Mouse (Mus musculus): ENCODE measurements at regions not wholly inside any gene's neighbourhood (a gene's known extent, or its start where the extent isn't known, plus 50 kb on each side); places are given as distances from the start of the nearest gene placed in this dataset.
"Not testable (repeated sequence)": the region's sequence is repeated elsewhere in the genome, so short reads cannot be mapped to it uniquely, and the experiment has no call there.

GRCm38 (mm10) chr2:63706643-63707042, 391.2 kb downstream of the Fign start:
- H3K4me3 ChIP-seq (ENCODE audit: control insufficient read depth, low read depth, low read length) = no peak overlapping the region
- peaks cover 2% of the 10 kb centered on the region; the same call in 1 of the 2 replicates for H3K4me1 ChIP-seq (ENCODE audit: control insufficient read depth, insufficient read depth, low read length)
- TF ChIP-seq CTCF (IDR thresholded peaks at IDR 0.05; ENCODE audit: control insufficient read depth, insufficient read depth, insufficient replicate concordance, low read depth, low read length) (no peak), POLR2A (IDR thresholded peaks at IDR 0.05; ENCODE audit: control insufficient read depth, low read depth, low read length) (no peak)
- no peaks in the 10 kb centered on the region for H3K36me3 ChIP-seq (ENCODE audit: control insufficient read depth, insufficient read depth, low read length)
- H3K27me3 ChIP-seq (ENCODE audit: control insufficient read depth, insufficient read depth, low read length) = no peaks in the 10 kb centered on the region
- no peak overlapping the region for H3K27ac ChIP-seq (ENCODE audit: control insufficient read depth, insufficient read depth, low read depth, low read length)

GRCm38 (mm10) chr2:63706183-63706582, 391.7 kb downstream of the Fign start:
- no peaks in the 10 kb centered on the region for H3K27me3 ChIP-seq (ENCODE audit: control insufficient read depth, insufficient read depth, low read length)
- peaks cover 2% of the 10 kb centered on the region; the same call in 1 of the 2 replicates for H3K4me1 ChIP-seq (ENCODE audit: control insufficient read depth, insufficient read depth, low read length)
- H3K27ac ChIP-seq (ENCODE audit: control insufficient read depth, insufficient read depth, low read depth, low read length) = no peak overlapping the region
- H3K4me3 ChIP-seq (ENCODE audit: control insufficient read depth, low read depth, low read length) = no peak overlapping the region
- TF ChIP-seq CTCF (IDR thresholded peaks at IDR 0.05; ENCODE audit: control insufficient read depth, insufficient read depth, insufficient replicate concordance, low read depth, low read length) (no peak), POLR2A (IDR thresholded peaks at IDR 0.05; ENCODE audit: control insufficient read depth, low read depth, low read length) (no peak)
- no peaks in the 10 kb centered on the region for H3K36me3 ChIP-seq (ENCODE audit: control insufficient read depth, insufficient read depth, low read length)

- Histone ChIP-seq H3K27ac (ENCODE audit: control insufficient read depth, insufficient read depth, low read depth, low read length) (no peak overlapping the region), H3K4me3 (ENCODE audit: control insufficient read depth, low read depth, low read length) (peak overlapping the region; percentile 14; the same call in 1 of the 2 replicates), H3K4me1 (ENCODE audit: control insufficient read depth, insufficient read depth, low read length) (peaks cover 2% of the 10 kb centered on the region; the same call in 1 of the 2 replicates), H3K27me3 (ENCODE audit: control insufficient read depth, insufficient read depth, low read length) (no peaks in the 10 kb centered on the region), H3K36me3 (ENCODE audit: control insufficient read depth, insufficient read depth, low read length) (no peaks in the 10 kb centered on the region)
- TF ChIP-seq POLR2A (IDR thresholded peaks at IDR 0.05; ENCODE audit: control insufficient read depth, low read depth, low read length) (no peak), CTCF (IDR thresholded peaks at IDR 0.05; ENCODE audit: control insufficient read depth, insufficient read depth, insufficient replicate concordance, low read depth, low read length) (no peak)
Observed at GRCm38 (mm10) chr2:63702333-63703096, 395.3 kb downstream of the Fign start.

- Histone ChIP-seq H3K4me3 (ENCODE audit: control insufficient read depth, low read depth, low read length) (no peak overlapping the region), H3K27me3 (ENCODE audit: control insufficient read depth, insufficient read depth, low read length) (no peaks in the 10 kb centered on the region), H3K27ac (ENCODE audit: control insufficient read depth, insufficient read depth, low read depth, low read length) (no peak overlapping the region), H3K4me1 (ENCODE audit: control insufficient read depth, insufficient read depth, low read length) (peaks cover 2% of the 10 kb centered on the region; the same call in 1 of the 2 replicates), H3K36me3 (ENCODE audit: control insufficient read depth, insufficient read depth, low read length) (no peaks in the 10 kb centered on the region)
- TF ChIP-seq CTCF (IDR thresholded peaks at IDR 0.05; ENCODE audit: control insufficient read depth, insufficient read depth, insufficient replicate concordance, low read depth, low read length) (no peak), POLR2A (IDR thresholded peaks at IDR 0.05; ENCODE audit: control insufficient read depth, low read depth, low read length) (no peak)
Observed at GRCm38 (mm10) chr2:63701861-63702260, 396.0 kb downstream of the Fign start.

GRCm38 (mm10) chr2:63700255-63700654, 397.6 kb downstream of the Fign start:
- H3K36me3 ChIP-seq (ENCODE audit: control insufficient read depth, insufficient read depth, low read length) = no peaks in the 10 kb centered on the region
- no peak overlapping the region for H3K4me3 ChIP-seq (ENCODE audit: control insufficient read depth, low read depth, low read length)
- peaks cover 2% of the 10 kb centered on the region; the same call in 1 of the 2 replicates for H3K4me1 ChIP-seq (ENCODE audit: control insufficient read depth, insufficient read depth, low read length)
- no peaks in the 10 kb centered on the region for H3K27me3 ChIP-seq (ENCODE audit: control insufficient read depth, insufficient read depth, low read length)
- no peak for TF ChIP-seq CTCF (IDR thresholded peaks at IDR 0.05; ENCODE audit: control insufficient read depth, insufficient read depth, insufficient replicate concordance, low read depth, low read length)
- TF ChIP-seq POLR2A (IDR thresholded peaks at IDR 0.05; ENCODE audit: control insufficient read depth, low read depth, low read length) = no peak
- H3K27ac ChIP-seq (ENCODE audit: control insufficient read depth, insufficient read depth, low read depth, low read length) = no peak overlapping the region

GRCm38 (mm10) chr2:63669700-63670099, 428.1 kb downstream of the Fign start:
- Histone ChIP-seq H3K27me3 (ENCODE audit: control insufficient read depth, insufficient read depth, low read length) (no peaks in the 10 kb centered on the region), H3K4me3 (ENCODE audit: control insufficient read depth, low read depth, low read length) (no peak overlapping the region), H3K4me1 (ENCODE audit: control insufficient read depth, insufficient read depth, low read length) (no peaks in the 10 kb centered on the region), H3K27ac (ENCODE audit: control insufficient read depth, insufficient read depth, low read depth, low read length) (no peak overlapping the region), H3K36me3 (ENCODE audit: control insufficient read depth, insufficient read depth, low read length) (no peaks in the 10 kb centered on the region)
- no peak for TF ChIP-seq CTCF (IDR thresholded peaks at IDR 0.05; ENCODE audit: control insufficient read depth, insufficient read depth, insufficient replicate concordance, low read depth, low read length)
- TF ChIP-seq POLR2A (IDR thresholded peaks at IDR 0.05; ENCODE audit: control insufficient read depth, low read depth, low read length) = no peak

GRCm38 (mm10) chr2:63668784-63669183, 429.1 kb downstream of the Fign start:
- no peaks in the 10 kb centered on the region for H3K36me3 ChIP-seq (ENCODE audit: control insufficient read depth, insufficient read depth, low read length)
- H3K4me3 ChIP-seq (ENCODE audit: control insufficient read depth, low read depth, low read length) = no peak overlapping the region
- no peaks in the 10 kb centered on the region for H3K27me3 ChIP-seq (ENCODE audit: control insufficient read depth, insufficient read depth, low read length)
- no peak overlapping the region for H3K27ac ChIP-seq (ENCODE audit: control insufficient read depth, insufficient read depth, low read depth, low read length)
- no peaks in the 10 kb centered on the region for H3K4me1 ChIP-seq (ENCODE audit: control insufficient read depth, insufficient read depth, low read length)
- no peak for TF ChIP-seq POLR2A (IDR thresholded peaks at IDR 0.05; ENCODE audit: control insufficient read depth, low read depth, low read length)
- TF ChIP-seq CTCF (IDR thresholded peaks at IDR 0.05; ENCODE audit: control insufficient read depth, insufficient read depth, insufficient replicate concordance, low read depth, low read length) = no peak

GRCm38 (mm10) chr2:63659947-63660346, 437.9 kb downstream of the Fign start:
- H3K36me3 ChIP-seq (ENCODE audit: control insufficient read depth, insufficient read depth, low read length); H3K27ac ChIP-seq (ENCODE audit: control insufficient read depth, insufficient read depth, low read depth, low read length); H3K4me3 ChIP-seq (ENCODE audit: control insufficient read depth, low read depth, low read length); H3K4me1 ChIP-seq (ENCODE audit: control insufficient read depth, insufficient read depth, low read length); H3K27me3 ChIP-seq (ENCODE audit: control insufficient read depth, insufficient read depth, low read length): not testable (repeated sequence)
